Mouse (Mus musculus) kidney, postnatal 25 days (tissue): ENCODE results near the gene Stra8.

Experiments used
- DNase-seq, 2 experiments: peaks; one replicate each; pipeline ENCODE4 v3.0.0; 2021; ENCODE audit warnings: mixed read lengths in 2 of 2

Gene Stra8

DNA sequence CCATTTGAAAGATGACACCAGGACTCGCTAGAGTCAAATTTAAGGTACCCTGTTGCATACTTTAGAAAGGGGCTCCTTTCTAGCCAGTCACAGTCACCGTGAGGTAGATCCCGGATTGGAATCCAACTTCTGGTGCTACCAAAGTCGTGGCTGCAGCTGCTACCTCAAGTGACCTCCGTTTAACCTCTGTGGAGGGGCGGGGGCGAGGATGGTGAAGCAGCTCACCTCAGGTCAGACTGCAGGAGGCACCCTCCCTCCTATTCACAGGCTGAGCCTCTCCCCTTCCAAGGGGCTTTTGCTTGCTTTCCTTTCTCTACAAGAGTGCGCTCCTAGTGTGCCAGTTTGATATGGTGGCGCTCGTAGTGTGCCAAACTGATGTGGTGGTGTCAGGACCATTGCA, at the start of gene Stra8:
TSS of gene Stra8 (plus strand) at position 208 of the 400 bp plus-strand sequence.
- DNase-seq, result no peak

DNA sequence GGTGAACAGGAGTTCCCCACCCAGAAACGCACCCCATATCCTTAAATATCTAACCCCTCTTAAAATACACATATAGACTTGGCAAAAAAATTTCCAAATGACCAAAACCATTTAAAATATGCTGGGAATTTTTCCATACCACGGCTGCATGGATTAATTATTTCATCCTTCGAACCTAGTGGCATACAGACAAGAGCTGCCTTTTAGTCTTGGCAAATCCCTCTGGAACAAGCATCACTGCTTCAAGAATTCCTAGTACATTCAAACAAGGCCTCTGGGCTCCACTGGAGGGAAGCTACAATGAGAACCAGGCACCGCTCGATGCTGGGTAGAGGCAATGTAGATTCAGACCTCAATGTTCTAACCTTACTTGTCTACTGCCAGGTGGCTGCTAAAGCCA, 49.2 kb upstream of the Stra8 start:
- no peak for DNase-seq

DNA sequence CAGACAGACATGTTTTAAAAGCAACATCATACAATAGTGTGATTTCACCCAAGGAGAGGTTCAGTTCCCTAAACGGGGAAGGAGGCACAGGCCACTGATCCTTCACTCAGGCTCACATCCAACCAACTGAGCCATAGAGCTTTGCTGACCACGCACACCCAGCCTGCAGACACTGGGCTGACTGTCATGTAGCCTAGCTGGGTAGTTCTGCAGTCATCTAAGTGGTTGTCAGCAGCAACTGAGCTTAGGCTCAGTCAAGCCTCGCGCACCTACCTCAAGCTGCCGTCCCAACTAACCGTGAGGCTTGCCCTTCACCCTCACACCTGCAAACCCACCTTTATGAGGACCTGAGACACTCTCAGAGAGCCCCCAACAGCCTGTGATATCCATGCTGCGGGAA, 48.0 kb upstream of the Stra8 start:
- DNase-seq, result no peak

DNA sequence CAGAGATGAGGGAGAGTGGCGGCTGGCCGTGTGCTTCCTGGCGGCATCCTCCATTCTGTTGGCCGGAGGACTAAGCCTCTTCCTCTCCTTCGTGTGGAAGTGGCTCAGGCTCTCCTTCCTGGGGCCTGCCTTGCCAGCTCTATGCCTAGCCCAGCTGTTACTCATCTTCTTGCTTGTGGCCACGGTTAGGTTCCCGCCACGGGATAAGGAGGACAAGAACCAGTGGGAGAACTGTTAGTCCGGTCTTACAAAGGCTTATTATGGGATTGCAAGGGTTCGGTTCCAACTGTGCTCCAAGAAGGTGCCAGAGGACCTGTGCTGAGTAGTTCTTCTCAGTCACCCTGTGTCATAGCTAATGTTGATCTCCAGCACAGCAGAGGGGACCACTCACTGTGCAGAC, 47.1 kb upstream of the Stra8 start:
- DNase-seq, result no peak

DNA sequence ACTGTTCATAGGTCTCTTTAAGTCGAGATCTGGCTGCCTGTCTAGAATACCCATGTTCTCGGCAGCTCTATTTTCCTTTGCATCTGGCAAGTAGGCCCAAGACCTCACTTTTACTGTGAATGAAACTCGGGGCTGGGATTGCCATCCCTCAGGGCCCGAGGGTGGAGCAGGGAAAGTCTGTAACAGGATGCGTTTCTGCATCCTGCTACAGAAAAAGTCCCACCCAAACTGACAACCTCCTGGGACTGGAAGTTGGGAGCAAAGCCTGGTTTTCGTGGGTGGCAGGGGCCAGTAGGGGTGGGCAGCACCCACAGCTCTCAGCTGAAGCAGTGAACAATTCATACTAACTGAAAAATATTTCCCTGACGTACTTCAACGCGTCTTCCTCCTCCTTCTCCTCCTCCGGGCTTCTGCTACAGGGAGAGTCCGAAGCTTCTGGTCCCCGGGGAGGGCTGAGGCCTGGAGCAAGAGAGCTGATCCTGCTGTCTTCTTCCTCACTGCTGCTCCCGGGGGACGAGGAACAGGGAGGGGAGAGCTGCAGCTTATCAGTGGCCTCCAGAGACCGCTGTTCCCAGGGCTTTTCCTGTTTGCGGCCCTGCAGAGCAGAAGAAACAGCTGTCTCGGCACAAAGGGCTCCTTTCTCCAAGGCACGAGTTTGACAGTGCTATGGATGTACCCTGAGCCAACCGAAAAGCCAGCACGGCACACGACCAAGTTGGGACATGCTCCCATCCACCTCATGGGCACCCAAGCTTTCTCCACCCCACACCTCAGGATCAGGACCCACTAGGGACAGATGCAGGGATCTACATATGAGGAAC, 45.7 kb upstream of the Stra8 start:
- DNase-seq, result peak; percentile 81 to 93

DNA sequence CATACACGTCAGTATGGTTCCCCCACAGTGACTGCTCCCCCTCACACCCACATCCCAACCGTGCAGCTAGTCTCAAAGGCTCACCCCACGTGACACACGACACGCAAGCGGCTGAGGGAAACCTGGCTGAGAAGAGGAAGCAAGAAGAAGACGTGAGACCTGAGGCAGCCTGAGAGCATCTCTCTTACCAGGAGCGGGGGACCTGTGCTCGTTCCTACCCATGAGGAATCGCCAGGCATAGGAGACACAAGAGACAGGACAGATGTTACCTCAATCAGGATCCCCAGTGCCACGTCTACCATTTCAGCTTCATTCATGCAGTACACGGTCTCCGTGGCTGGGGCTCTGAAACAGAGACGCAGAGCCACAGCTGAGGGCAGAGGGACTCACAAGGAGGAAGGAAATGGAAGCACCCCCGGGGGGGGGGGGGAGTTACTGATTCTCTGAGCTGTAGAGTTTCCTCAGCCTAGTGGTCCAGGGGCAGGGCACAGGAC, 44.6 kb upstream of the Stra8 start:
- peak; percentile 43 to 56 for DNase-seq

DNA sequence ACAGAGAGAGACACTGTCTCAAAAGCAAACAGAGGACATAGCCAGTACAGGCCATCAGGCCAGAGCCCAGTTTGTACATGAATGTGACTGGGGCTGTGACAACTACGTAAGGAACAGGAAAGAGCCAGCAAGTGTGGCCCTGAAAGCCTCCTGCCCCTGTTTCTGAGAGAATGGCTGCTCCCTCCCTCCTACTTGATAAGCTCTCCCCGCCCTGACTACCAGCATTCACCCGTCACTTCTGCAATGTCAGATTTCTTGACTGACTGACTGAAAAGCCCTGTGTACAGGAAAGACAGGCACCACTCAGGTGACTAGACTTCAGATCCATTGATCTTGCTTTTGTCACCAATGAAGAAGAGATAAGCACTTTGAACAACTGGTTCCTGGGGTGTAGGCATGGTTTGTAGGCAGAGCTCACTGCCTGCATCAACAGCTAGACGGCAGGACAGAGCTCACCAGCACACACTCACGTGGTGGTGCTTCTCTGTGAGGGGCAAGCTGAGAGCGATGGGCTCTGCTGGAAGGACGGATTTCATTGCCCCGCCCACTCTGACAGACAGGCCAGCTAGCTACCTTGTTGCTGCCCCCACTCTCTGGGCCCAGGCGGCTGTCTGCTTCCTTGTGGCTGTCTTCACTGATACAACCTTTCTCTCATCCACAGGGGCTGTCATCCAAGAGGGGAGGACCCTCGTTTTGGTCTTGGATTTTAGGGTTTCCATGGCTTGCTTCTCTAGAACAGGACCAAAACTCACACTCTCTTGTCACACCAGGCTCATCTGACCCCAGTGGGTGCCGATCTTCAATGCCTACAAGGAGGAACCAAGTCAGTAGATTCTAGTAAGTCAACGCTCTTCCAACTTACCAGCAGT, 43.8 kb upstream of the Stra8 start:
- peak; percentile 14 to 17 for DNase-seq

DNA sequence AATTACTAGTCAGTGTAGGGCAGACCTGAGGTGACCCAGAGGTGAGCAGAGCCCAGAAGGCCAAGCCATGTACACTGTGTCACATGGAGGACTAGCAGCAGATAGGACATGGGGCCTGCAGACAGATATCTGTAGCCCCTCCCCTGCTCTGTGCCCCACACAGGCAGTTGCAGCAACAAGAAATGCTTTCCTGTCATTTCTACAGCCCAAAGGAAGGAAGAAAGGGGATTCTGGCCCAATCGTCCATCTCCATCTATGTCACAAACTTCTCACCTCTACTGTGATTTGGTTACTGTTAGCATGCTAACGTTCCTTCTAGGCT, 43.2 kb upstream of the Stra8 start:
- DNase-seq, result no peak

DNA sequence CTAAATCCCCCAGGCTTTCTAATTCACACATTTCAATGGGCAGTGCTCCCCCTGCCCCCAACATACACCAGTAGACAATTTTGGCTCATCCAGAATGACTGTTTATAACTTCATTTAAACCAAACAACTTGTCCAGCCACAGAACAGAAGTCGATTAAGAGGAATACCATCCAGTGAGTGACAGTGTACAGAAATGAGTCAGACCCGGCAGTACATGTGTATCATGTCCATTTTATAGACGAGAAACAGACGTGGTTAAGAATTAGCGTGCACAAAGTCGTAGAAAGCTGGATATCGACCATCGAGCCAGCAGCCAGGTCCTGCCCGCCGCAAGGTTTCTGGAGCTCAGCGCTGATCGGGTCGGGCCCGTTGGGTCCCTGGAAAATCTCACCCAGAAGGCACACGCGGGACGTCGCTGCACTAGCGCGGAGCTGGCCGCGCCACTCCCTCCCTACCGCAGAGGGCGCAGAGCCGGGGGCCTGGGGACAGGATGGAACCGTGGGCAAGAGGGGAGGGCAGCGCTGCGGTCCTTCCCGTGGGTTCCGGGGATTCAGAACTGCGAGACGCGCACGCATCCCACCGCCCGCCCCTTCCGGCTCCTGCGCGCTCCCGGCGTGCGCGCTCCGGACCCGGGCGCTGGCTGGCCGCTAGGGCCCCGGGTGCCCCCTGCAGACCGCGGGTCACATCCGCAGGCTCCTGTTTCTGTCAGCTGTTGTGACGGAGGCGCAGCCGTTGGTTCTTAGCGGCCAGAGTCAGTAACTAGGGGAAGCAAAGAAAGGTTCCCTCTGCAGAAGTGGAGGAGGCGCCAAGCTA, 42.2 kb upstream of the Stra8 start, which contains the start of gene Cyren:
TSS of gene Cyren (minus strand) at position 552 of the 813 bp plus-strand sequence.
- peak; percentile 92 to 97 for DNase-seq

DNA sequence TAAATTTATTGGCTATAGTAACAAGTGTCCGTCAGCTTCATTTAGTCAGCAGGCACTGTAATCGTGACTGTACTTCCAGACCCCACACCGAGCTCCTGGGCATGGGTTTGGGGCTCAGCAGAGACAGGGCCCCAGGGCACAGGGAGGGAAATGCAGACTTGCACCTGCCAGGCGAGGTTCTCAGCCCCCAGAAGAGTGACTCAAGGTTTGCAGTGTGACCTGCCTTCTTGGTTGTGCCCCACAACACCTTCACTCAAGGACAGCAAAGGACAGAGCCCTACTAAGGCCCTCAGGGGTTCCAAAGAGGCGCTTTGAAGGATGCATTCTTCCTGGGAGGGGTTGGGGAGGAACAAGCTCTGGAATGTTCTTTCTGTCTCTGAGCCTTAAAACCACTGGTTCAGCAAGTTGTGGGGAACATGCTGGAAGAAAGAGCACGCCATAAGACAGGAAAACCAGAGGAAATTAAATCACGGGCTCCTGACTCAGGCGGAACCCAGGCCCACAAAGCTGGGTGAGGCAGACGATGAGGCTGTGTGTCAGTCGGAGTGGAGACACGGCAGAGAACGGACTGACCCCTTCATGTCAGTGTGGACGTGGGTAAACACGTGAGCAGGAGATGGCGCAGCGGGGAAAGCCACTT, 40.7 kb upstream of the Stra8 start:
- DNase-seq, result no peak

DNA sequence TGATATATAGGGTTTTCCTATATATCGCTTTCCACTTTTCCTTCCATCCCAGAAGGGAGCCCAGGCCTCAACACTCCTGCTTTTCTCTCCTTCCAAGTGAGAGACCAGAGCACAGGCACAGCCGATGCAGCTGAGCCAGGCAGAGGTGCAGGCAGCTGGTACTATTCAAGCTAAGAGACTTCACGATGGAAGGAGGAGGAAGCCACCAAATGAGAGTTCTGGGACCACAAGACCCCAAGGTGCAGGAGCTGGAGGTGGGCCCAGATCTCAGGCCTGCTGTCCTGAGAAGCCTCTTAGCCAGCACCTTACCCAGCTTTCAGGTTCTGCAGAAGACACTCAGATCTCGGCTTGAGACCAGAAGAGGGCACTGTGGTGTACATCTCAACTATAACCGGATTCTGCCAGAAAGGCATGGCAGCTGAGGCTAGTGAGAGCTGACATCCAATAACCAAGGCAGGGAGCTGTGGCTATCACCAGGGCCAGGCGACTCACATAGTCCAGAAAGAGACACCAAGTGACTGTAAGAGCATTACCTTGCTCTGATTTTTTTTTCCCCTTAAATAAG, 40.0 kb upstream of the Stra8 start:
- DNase-seq, result peak; percentile 74 to 79

DNA sequence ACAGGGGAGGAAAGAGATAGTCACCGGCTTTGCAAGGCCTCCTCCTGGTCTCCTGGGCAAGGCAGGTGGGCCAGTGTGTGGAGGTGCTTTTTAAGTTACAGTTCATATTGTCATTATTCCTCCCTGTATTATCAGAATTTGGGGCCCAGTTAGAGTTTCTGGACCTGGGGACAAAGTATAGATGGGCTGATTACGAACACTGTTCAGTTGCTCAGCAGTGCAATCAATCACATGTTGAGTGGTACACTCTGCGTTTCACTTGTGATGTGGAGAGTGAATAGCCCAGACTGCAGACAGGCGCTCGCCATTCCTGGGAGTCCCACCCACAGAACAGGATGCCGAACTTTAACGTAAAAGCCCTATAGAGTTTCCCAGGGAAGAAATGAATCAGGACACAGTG, 35.2 kb upstream of the Stra8 start:
- no peak for DNase-seq

DNA sequence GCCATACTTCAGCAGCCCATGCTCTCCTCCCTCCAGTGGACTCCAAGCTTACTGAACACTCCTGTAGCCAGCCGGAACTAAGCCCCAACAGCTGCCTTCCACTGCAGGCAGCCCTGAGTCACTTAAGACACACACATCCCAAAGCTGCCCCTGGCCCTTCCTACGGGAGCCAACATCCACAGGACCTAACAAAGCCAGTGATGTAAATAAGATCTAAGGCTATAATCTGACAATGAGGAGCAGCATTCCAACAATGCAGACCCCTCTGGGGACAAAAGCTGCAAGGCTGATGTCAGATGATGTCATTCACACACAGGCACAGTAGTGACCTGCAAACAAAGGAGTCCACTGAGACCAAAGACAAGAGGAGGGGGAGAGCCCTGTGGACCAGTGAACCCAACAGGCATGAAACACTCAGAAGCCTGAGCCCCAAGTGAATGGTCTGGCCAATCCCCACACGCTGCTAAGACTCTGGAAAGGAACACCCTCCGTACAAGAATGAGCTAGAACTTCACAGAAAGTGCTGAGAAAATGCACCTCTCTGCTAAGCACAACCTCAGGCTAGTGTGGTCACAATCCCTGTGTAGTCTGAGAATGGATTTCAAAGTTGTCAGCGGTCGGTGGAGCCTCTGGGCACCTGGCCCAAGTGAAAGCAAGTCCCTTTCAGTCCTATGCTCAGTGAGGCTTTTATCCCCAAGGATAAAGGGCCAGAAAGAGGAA, 32.7 kb upstream of the Stra8 start:
- DNase-seq, result no peak

DNA sequence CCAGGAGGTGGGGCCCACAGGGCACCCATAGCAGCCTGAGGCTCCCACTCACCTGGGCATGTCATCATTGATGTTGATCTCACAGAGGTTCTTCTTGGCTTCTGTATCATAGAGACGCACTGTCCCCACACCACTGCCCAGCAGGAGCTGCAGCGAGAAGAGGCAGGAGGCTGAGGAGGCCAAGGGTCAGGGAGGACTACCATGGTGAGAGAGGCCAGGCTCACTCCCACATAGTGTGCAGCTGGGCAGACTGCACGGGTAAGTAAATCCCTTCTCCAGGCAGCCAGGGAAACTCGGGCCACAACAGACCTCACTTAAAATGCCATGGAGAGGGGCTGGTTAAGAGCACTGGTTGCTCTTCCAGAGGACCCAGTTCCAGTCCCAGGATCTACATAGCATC, 30.8 kb upstream of the Stra8 start:
- DNase-seq, result no peak

DNA sequence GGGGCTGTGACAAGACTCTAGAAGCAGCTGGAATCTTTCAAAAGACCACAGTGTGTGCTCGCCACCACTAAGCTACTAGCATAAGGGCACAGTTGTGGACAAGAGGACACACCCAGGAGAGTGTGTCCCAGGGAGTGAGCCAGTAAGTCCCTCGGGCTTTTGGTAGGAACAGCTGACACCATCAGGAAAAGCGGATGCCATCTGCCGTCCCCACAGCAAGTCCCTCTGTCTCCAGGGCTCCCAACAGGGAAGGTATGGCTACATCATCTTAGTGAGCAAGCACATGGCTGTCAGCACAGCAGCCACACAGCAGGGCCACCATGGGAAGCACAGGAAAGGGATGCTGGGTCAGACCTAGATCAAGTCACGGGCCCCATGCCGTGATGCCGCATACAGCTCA, 24.4 kb upstream of the Stra8 start:
- no peak for DNase-seq

DNA sequence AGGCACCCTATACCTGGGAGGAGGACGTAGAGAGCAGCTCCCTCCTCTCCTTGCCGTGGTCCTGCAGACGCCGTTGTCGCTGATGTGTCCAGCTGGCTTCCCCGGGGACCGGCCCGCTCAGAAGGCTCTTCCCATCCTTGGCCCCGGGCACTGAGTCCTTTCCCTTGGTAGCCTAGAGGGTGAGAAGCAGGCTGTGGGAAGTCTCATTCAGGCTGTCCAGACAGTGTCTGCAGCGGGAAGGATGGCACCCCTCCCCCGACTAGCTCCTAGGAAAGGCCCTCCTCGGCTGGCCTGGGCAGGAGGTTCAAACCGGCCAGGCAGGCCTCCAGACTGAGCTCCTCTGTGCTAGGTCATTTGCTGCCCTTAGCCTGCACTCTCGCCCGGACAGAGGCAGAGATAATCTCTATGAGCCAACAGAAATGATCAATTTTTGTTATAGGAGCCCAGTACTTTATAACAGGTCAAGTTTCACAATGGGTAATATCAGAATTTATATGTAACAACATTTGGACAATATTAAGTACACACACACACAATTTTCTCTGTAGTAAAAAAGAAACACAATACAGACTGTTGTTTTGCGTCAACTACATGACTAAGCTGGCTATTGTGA, 23.7 kb upstream of the Stra8 start:
- DNase-seq, result no peak

DNA sequence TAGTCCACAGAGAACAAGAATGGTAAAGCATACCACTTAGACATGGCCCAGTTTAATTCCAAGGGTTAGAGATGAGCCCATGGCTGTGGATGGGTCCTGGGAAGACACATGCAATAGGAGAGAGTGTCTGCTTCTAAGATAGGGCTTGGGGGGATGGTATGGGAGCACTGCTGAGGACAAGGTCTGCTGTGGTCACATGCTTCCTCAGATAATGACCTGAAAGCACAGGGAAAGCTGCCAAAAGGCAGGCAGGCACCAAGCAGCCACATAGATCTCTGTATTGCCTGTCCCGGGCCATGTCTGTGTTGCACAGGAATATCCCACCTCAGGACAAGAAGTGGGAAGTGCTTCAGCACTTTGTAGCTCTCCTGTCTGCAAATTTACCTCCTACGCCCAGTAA, 20.8 kb upstream of the Stra8 start:
- peak; percentile 77 to 88 for DNase-seq

DNA sequence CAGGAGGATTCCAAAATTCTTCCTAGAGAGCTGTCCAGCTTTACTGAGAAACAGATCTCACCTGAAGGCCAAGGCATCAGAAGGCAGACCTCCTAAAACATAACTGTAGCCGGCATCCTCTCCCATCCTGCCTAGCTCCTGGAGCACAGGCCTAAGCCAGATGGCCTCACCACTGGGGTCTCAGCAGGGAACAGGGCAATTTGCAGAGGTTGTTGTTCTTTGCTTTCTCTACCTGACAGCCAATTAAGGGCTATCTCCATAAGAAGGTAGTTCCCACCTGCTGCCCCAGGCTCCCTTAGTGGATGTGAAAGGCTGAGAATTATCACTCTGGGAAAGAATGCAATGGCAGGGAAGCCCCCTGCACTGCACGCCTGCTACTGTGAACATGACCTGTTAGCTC, 19.0 kb upstream of the Stra8 start:
- no peak for DNase-seq

DNA sequence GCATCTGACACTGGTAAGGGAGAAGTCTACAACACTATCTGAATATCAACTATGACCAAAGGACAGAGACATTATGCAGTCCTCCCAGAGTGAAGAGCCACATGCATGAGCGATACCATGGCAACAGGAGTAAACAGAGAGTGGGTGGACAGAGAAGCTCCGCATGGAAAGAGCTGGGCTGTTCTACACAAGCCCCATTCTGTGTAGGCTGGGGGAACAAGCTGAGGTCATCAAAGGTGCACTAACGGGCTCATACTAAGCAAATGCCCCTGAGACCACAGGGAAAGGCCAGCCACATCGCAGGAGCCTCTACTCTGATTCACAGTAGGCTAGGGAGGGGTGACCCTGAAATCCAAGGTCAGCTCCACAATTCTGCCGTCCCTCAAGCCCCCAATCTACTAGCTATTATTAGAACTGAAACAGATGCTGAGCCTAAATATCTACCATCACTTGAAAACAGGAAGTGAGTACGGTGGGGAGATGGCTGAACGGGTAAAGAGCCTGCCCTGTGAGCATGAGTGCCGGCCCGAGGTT, 18.0 kb upstream of the Stra8 start:
- DNase-seq, result no peak

DNA sequence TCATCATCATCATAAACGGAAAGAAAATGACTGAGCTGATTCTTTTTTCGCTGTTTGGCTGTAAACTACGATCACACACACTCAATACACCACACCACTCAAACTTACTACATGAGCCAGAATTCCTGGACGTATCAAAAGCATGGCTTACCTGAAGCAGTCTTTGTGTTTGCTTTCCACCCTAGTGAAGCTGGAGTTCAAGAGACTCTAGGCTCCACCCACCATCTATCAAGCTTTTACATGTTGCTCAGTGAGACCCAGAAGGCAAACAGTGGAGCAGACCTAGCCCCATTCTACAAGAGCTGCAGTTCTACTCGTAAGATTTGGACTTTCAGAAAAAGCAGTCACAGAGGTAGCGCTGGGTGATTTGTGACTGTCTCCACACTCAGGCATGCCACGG, 17.4 kb upstream of the Stra8 start:
- no peak for DNase-seq

DNA sequence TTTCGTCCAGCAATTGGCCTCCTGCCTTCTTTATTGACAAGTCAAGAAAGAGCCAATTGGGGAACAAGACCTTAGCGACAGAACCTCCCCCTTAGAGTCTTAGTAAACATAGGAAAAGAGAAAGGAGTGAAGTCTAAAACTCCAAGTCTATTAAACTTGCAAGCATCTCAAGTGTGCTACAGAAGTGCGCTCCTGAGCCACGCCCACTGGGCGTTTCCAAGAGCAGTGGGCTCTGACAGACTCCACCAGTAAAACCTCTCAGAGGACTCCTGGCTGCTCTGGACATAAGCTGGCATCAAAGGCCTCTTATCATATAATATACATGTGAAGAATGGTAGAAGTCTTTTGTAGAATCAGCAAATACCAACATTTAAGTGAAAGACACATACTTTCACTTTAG, 16.5 kb upstream of the Stra8 start:
- no peak for DNase-seq
